Mouse (Mus musculus): Measurements from ENCODE around the gene Slamf7. TPM values are rescaled to one million over a fixed set of nuclear protein-coding genes. Genes with fewer than 3 reads are reported as not detected.
"Not testable (repeated sequence)": the region's sequence is repeated elsewhere in the genome, so short reads cannot be mapped to it uniquely, and the experiment has no call there.

Slamf7 gene
- polyA plus RNA-seq, 1 experiment: 12.3 TPM

DNA sequence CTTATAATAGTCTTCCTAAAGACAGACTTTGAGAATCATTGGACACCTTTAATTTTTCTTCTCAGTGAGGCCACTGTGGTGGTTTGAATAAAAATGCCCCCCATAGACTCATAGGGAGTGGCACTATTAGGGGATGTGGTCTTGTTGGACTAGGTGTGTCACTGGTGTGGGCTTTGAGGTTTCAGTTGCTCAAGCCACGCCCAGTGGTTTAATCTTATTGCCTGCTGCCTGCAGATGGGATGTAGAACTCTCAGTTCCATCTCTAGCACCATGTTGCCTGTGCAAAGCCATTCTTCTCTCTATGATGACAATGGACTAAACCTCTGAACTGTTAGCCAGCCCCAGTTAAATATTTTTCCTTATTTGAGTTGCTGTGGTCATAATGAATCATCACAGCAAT is 24.9 kb upstream of the Slamf7 start:
- 42% methylated on average over 1 of the region's 1 CpGs for WGBS
- TF ChIP-seq CTCF (IDR thresholded peaks at IDR 0.05; ENCODE audit: extremely low read depth, insufficient read depth, insufficient read length, insufficient replicate concordance): no peak
- no peak for TF ChIP-seq POLR2A (IDR thresholded peaks at IDR 0.05; ENCODE audit: low read depth, low read length)

DNA sequence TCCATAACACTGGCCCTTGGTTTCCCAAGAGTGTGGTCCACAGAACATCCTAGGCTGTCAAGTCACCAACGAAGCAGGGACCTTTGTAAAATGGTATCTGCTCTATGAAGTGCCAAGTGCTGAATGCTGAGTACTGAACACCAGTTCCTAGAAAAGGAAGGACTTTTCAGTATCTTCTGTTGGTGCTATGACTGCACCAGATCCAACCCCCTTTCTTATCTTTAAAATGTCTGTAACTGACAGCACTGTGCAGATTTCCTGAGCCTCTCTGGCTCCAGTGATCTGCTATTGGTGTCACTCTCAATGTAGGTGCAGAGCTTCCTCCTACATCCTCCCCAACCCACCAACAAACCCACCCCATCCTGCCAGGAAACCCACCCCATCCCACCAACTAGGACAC is 21.6 kb upstream of the Slamf7 start:
- WGBS: 29% methylated on average over 1 of the region's 1 CpGs
- H3K27me3 ChIP-seq (ENCODE audit: control insufficient read depth, insufficient read depth, low read length): no peaks in the 10 kb centered on the region
- H3K4me1 ChIP-seq (ENCODE audit: control insufficient read depth, insufficient read depth, insufficient read length): peaks cover 10% of the 10 kb centered on the region
- H3K4me3 ChIP-seq (ENCODE audit: extremely low read depth, insufficient read depth, insufficient read length): no peak overlapping the region
- no peak for TF ChIP-seq CTCF (IDR thresholded peaks at IDR 0.05; ENCODE audit: extremely low read depth, insufficient read depth, insufficient read length, insufficient replicate concordance)
- DNase-seq (ENCODE audit: low read depth in 1 of 2, low spot score in 2 of 2): no peak
- no peak overlapping the region for H3K27ac ChIP-seq (ENCODE audit: insufficient read depth, low read length)
- H3K36me3 ChIP-seq (ENCODE audit: control insufficient read depth, insufficient read depth, low read length): no peaks in the 10 kb centered on the region

More for the DNA sequence above, 24.9 kb upstream of the Slamf7 start:
- no peak overlapping the region for H3K4me3 ChIP-seq (ENCODE audit: extremely low read depth, insufficient read depth, insufficient read length)
- DNase-seq (ENCODE audit: low read depth in 1 of 2, low spot score in 2 of 2): no peak
- peaks cover 12% of the 10 kb centered on the region for H3K4me1 ChIP-seq (ENCODE audit: control insufficient read depth, insufficient read depth, insufficient read length)
- no peak overlapping the region for H3K27ac ChIP-seq (ENCODE audit: insufficient read depth, low read length)
- H3K27me3 ChIP-seq (ENCODE audit: control insufficient read depth, insufficient read depth, low read length): no peaks in the 10 kb centered on the region
- no peaks in the 10 kb centered on the region for H3K36me3 ChIP-seq (ENCODE audit: control insufficient read depth, insufficient read depth, low read length)

DNA sequence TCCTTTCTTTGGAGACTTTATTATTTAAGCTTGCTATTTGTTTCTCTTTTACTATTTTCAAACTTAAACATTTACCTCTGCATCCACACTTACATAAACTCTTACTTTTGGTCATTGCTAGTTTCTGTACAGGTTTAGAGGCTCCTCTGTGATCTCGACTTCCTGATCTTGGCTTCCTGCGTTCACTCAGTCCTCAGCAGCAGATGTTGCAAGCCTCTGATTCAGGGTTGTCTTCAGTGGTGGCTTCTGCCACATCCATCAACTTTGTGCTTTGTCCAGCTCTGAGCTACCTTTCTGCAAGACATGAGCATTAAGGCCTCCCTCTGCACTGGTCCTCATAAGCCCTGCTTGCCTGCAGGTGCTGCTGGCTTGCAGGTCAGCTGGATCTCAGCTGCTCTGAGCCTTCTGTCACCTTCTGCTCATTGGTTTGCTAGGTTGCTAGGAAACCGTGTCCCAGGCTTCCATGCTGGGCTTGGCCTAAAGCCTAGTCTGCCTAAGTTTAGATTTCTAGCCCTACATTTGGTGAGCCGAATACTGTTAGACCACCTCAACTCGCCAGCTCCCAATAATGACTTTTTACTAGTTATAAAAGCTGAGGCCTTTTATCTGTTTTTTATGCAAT is 20.1 kb upstream of the Slamf7 start:
- Histone ChIP-seq H3K4me3 (ENCODE audit: extremely low read depth, insufficient read depth, insufficient read length) (no peak overlapping the region), H3K4me1 (ENCODE audit: control insufficient read depth, insufficient read depth, insufficient read length) (peaks cover 10% of the 10 kb centered on the region), H3K36me3 (ENCODE audit: control insufficient read depth, insufficient read depth, low read length) (no peaks in the 10 kb centered on the region), H3K27ac (ENCODE audit: insufficient read depth, low read length) (0 out of 2 replicates have a peak overlapping the region, but pooled peaks have one; percentile 21), H3K27me3 (ENCODE audit: control insufficient read depth, insufficient read depth, low read length) (no peaks in the 10 kb centered on the region)
- no peak for DNase-seq (ENCODE audit: low read depth in 1 of 2, low spot score in 2 of 2)
- WGBS: 43% methylated on average over 5 of the region's 5 CpGs
- TF ChIP-seq CTCF (IDR thresholded peaks at IDR 0.05; ENCODE audit: extremely low read depth, insufficient read depth, insufficient read length, insufficient replicate concordance) (no peak), POLR2A (IDR thresholded peaks at IDR 0.05; ENCODE audit: low read depth, low read length) (no peak)

DNA sequence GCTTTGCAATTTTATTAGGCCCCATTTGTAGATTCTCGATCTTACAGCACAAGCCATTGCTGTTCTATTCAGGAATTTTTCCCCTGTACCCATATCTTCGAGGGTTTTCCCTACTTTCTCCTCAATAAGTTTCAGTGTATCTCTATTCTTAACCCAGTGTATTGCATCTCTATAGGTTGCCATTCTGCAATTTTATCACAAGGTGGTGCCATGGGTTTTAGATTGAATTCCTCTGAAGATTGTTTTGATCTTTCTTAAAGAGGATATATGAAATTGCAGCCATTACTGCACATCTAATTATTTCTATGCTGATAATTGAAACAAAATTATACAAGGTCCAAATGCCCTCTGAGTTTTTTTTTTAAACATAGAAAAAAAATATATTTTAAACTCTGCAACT is 19.6 kb upstream of the Slamf7 start:
- 59% methylated on average over 2 of the region's 2 CpGs for WGBS
- not testable (repeated sequence) for H3K4me1 ChIP-seq (ENCODE audit: control insufficient read depth, insufficient read depth, insufficient read length); H3K36me3 ChIP-seq (ENCODE audit: control insufficient read depth, insufficient read depth, low read length); DNase-seq (ENCODE audit: low read depth in 1 of 2, low spot score in 2 of 2); H3K4me3 ChIP-seq (ENCODE audit: extremely low read depth, insufficient read depth, insufficient read length); H3K27ac ChIP-seq (ENCODE audit: insufficient read depth, low read length); H3K27me3 ChIP-seq (ENCODE audit: control insufficient read depth, insufficient read depth, low read length)

DNA sequence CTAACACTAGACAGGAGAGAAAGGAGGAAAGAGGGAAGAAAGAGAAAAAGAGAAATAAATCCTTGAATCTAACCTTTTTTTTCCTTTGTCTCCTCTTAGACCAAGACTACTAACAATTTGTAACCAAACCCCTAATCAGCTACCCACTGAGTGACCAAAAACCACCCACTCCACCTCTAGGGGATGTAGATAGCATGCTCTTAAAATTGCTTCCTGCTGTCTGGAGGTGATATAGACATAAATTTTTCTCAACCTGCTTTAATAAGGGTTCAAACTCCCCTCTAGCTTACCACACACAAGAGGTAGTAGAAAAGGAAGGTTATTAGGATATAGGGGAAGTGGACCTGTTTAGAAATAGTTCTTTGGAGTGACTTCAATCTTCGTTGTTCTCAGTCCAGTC is 14.3 kb upstream of the Slamf7 start:
- H3K4me1 ChIP-seq (ENCODE audit: control insufficient read depth, insufficient read depth, insufficient read length): no peaks in the 10 kb centered on the region
- no peaks in the 10 kb centered on the region for H3K27me3 ChIP-seq (ENCODE audit: control insufficient read depth, insufficient read depth, low read length)
- no peak overlapping the region for H3K4me3 ChIP-seq (ENCODE audit: extremely low read depth, insufficient read depth, insufficient read length)
- WGBS: 89% methylated on average over 1 of the region's 1 CpGs
- no peak for DNase-seq (ENCODE audit: low read depth in 1 of 2, low spot score in 2 of 2)
- no peaks in the 10 kb centered on the region for H3K36me3 ChIP-seq (ENCODE audit: control insufficient read depth, insufficient read depth, low read length)
- H3K27ac ChIP-seq (ENCODE audit: insufficient read depth, low read length): no peak overlapping the region
- TF ChIP-seq POLR2A (IDR thresholded peaks at IDR 0.05; ENCODE audit: low read depth, low read length): no peak
- no peak for TF ChIP-seq CTCF (IDR thresholded peaks at IDR 0.05; ENCODE audit: extremely low read depth, insufficient read depth, insufficient read length, insufficient replicate concordance)

DNA sequence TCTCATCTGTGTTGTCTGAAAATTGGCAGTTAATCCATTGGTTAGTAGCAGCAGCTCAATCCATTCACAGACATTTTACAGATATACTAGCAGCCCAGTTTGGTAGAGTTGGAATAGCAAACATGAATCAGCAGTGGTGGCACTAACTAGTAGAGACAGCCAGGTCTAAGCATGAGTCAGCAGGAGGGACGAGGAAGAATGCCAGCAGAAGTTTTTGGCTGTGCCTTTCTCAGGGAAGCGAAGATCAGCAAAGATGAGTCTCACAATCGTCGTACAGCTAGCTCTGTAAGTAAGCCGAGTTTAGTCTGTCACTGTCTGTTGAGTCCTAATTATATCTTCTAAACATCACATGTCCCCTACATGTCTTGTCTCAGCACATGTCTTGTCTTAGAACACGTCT is 13.5 kb upstream of the Slamf7 start:
- Histone ChIP-seq H3K27ac (ENCODE audit: insufficient read depth, low read length) (no peak overlapping the region), H3K36me3 (ENCODE audit: control insufficient read depth, insufficient read depth, low read length) (no peaks in the 10 kb centered on the region), H3K4me1 (ENCODE audit: control insufficient read depth, insufficient read depth, insufficient read length) (peaks cover 5% of the 10 kb centered on the region; the same call in 1 of the 2 replicates), H3K4me3 (ENCODE audit: extremely low read depth, insufficient read depth, insufficient read length) (no peak overlapping the region), H3K27me3 (ENCODE audit: control insufficient read depth, insufficient read depth, low read length) (no peaks in the 10 kb centered on the region)
- no peak for DNase-seq (ENCODE audit: low read depth in 1 of 2, low spot score in 2 of 2)
- no peak for TF ChIP-seq CTCF (IDR thresholded peaks at IDR 0.05; ENCODE audit: extremely low read depth, insufficient read depth, insufficient read length, insufficient replicate concordance)
- TF ChIP-seq POLR2A (IDR thresholded peaks at IDR 0.05; ENCODE audit: low read depth, low read length): no peak
- 91% methylated on average over 6 of the region's 6 CpGs for WGBS

DNA sequence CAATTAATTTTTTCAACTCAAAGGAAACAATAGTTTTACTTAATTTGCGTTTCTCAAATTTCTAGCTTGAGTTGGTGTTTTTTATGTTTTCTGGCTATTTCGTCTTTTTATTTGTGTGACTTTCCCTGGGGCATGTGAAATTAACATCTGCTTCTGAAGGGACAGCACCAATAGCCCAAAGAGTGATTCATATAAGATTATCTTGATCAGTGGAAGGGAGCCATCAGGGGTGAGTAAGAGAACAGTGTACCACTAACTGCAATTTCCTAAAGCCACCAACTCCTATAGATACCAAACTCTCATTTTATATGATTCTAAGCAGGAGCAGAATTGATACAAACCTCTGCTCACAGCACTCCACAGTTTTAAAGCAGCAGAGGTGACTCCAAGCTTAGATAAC is 10.9 kb upstream of the Slamf7 start:
- no peak for DNase-seq (ENCODE audit: low read depth in 1 of 2, low spot score in 2 of 2)
- no peak overlapping the region for H3K27ac ChIP-seq (ENCODE audit: insufficient read depth, low read length)
- 91% methylated on average over 2 of the region's 2 CpGs for WGBS
- peaks cover 8% of the 10 kb centered on the region for H3K4me1 ChIP-seq (ENCODE audit: control insufficient read depth, insufficient read depth, insufficient read length)
- no peak for TF ChIP-seq CTCF (IDR thresholded peaks at IDR 0.05; ENCODE audit: extremely low read depth, insufficient read depth, insufficient read length, insufficient replicate concordance)
- TF ChIP-seq POLR2A (IDR thresholded peaks at IDR 0.05; ENCODE audit: low read depth, low read length): no peak
- H3K4me3 ChIP-seq (ENCODE audit: extremely low read depth, insufficient read depth, insufficient read length): no peak overlapping the region
- H3K36me3 ChIP-seq (ENCODE audit: control insufficient read depth, insufficient read depth, low read length): no peaks in the 10 kb centered on the region
- no peaks in the 10 kb centered on the region for H3K27me3 ChIP-seq (ENCODE audit: control insufficient read depth, insufficient read depth, low read length)
